In genomic region chr9:121415626-121416241, GRCm38 (mm10) we compare ENCODE assay signal across 9 mouse cellular contexts.
DNase-seq lines count a peak whose midpoint lies in the region; ATAC-seq lines count a peak whose summit lies in the region.
"Had no signal": no experiment of that assay in that cellular context is flagged by ENCODE, and none has a peak within 500 bp of the region (broad histone marks: within the 10 kb centered on the region; RNA-seq: fewer than 3 reads in every experiment).

No protein-coding gene starts in this region.

- no peaks in the 10 kb centered on the region for H3K27me3 ChIP-seq in heart, embryonic 12.5 days (replicated peaks)
- no peaks in the 10 kb centered on the region for H3K27me3 ChIP-seq in heart, embryonic 14.5 days (ENCODE audit: control insufficient read depth, insufficient read depth, low read length)
- H3K27me3 ChIP-seq: limb, embryonic 13.5 days had no signal

- no peak overlapping the region for H3K9ac ChIP-seq in heart, embryonic 12.5 days
- no peak overlapping the region for H3K9ac ChIP-seq in heart, embryonic 14.5 days (ENCODE audit: low read length)
- H3K9ac ChIP-seq: limb, embryonic 13.5 days had no signal

- H3K4me3 ChIP-seq in heart, embryonic 12.5 days = no peak overlapping the region
- H3K4me3 ChIP-seq in heart, embryonic 14.5 days (ENCODE audit: control insufficient read depth in 1 of 2, insufficient read depth in 1 of 2, low read depth in 1 of 2, low read length in 2 of 2) = no peak overlapping the region
- H3K4me3 ChIP-seq: limb, embryonic 13.5 days had no signal

- H3K27ac ChIP-seq in heart, embryonic 12.5 days (ENCODE audit: poor library complexity, severe bottlenecking) = no peak overlapping the region
- no peak overlapping the region for H3K27ac ChIP-seq in heart, embryonic 14.5 days (replicated peaks in 1 of 2; ENCODE audit: control insufficient read depth in 1 of 2, insufficient read depth in 1 of 2, low read depth in 2 of 2, low read length in 2 of 2)
- H3K27ac ChIP-seq: limb, embryonic 13.5 days had no signal

- peaks cover 17% of the 10 kb centered on the region for H3K4me1 ChIP-seq in heart, embryonic 12.5 days (replicated peaks)
- H3K4me1 ChIP-seq in heart, embryonic 14.5 days (ENCODE audit: control insufficient read depth in 2 of 2, insufficient read depth in 2 of 2, low read length in 2 of 2) = peaks cover 4 to 14% of the 10 kb centered on the region in 2 experiments; a peak in 3 of 4 replicates
- H3K4me1 ChIP-seq: limb, embryonic 13.5 days had no signal

- peaks cover 4% of the 10 kb centered on the region for H3K36me3 ChIP-seq in heart, embryonic 12.5 days
- peaks cover 8% of the 10 kb centered on the region; the same call in 1 of the 2 replicates for H3K36me3 ChIP-seq in heart, embryonic 14.5 days (ENCODE audit: control insufficient read depth, insufficient read depth, low read length)

- peak; percentile 84 to 86 for DNase-seq in heart, adult 18-20 months
- peak; percentile 93 for DNase-seq in adrenal gland, postnatal 14 days
- DNase-seq in kidney, postnatal 4 days = peak; percentile 39 to 62
- peak; percentile 67 for DNase-seq in urinary bladder, postnatal 14 days (ENCODE audit: low spot score)
- no peak for DNase-seq in embryo, embryonic 10.5 days (ENCODE audit: low spot score)

- 84% methylated on average over 19 of the region's 19 CpGs for WGBS in heart, embryonic 12.5 days
- 68% methylated on average over 19 of the region's 19 CpGs for WGBS in heart, embryonic 14.5 days

- no peaks in the 10 kb centered on the region for H3K9me3 ChIP-seq in heart, embryonic 12.5 days (replicated peaks)
- no peaks in the 10 kb centered on the region for H3K9me3 ChIP-seq in heart, embryonic 14.5 days (ENCODE audit: control insufficient read depth, low read length)
- H3K9me3 ChIP-seq: limb, embryonic 13.5 days had no signal

- no peak overlapping the region for H3K4me2 ChIP-seq in heart, embryonic 12.5 days
- no peak overlapping the region for H3K4me2 ChIP-seq in heart, embryonic 14.5 days (ENCODE audit: low read length)
- H3K4me2 ChIP-seq: limb, embryonic 13.5 days had no signal

- ATAC-seq in heart, embryonic 12.5 days (ENCODE audit: insufficient number of reproducible peaks, low FRiP score) = no peak
- 0 out of 2 replicates have a peak, but pooled peaks have one; percentile 35 for ATAC-seq in heart, embryonic 14.5 days (ENCODE audit: insufficient number of reproducible peaks, insufficient read depth, low FRiP score, low read depth)
- ATAC-seq in megakaryocyte progenitor cell, adult 5-6 weeks (replicated peaks; ENCODE audit: poor library complexity) = no peak
